Mouse (Mus musculus) heart, postnatal 0 days (tissue): ENCODE data around the gene Ephb2.

Experiments used
- CTCF ChIP-seq: IDR thresholded peaks from 2 replicates; pipeline ENCODE4 v1.5.1; 2016; ENCODE audit warnings: antibody characterized with exemption, control low read depth, low read depth
- EP300 ChIP-seq: IDR thresholded peaks from 2 replicates; pipeline ENCODE4 v1.6.1; 2016; ENCODE audit warnings: antibody characterized with exemption, low read depth

GRCm38 (mm10) chr4:136797677-136798569 is 37.9 kb downstream of the Ephb2 start:
- TF ChIP-seq CTCF = no peak
- no peak for TF ChIP-seq EP300
